Mouse (Mus musculus) cerebellum, postnatal 25 days (tissue): ENCODE data around the gene Gm20532.
A peak's percentile ranks its signal among the peaks of the same experiment; 100 is the strongest.

ENCODE experiments used
- DNase-seq, 2 experiments: peaks; one replicate each; pipeline ENCODE4 v3.0.0; 2021; ENCODE audit warnings: mixed read lengths in 2 of 2

Gene Gm20532

GRCm38 (mm10) chr2:26598462-26598861 is 12.0 kb downstream of the Gm20532 start:
- DNase-seq: no peak

- DNase-seq: no peak
These were observed 13.5 kb downstream of the Gm20532 start for GRCm38 (mm10) chr2:26599965-26600364.

GRCm38 (mm10) chr2:26600664-26601063 is 14.2 kb downstream of the Gm20532 start:
- DNase-seq: no peak

GRCm38 (mm10) chr2:26601595-26601994 is 15.2 kb downstream of the Gm20532 start:
- no peak for DNase-seq

GRCm38 (mm10) chr2:26602631-26603030 is 16.2 kb downstream of the Gm20532 start:
- no peak for DNase-seq

GRCm38 (mm10) chr2:26603159-26603558 is 16.7 kb downstream of the Gm20532 start:
- no peak for DNase-seq

- peak in 1 of 2 experiments; percentile 33 for DNase-seq
These were observed 17.6 kb downstream of the Gm20532 start, which contains the start of gene Agpat2 for GRCm38 (mm10) chr2:26603720-26604671. Agpat2 (minus strand) TSS chr2:26604417.

GRCm38 (mm10) chr2:26605331-26605730 is 18.9 kb downstream of the Gm20532 start:
- no peak for DNase-seq

GRCm38 (mm10) chr2:26606579-26606978 is 20.1 kb downstream of the Gm20532 start:
- no peak for DNase-seq

- DNase-seq: no peak
These were observed 20.8 kb downstream of the Gm20532 start for GRCm38 (mm10) chr2:26607056-26607910.

GRCm38 (mm10) chr2:26608781-26609180 is 22.3 kb downstream of the Gm20532 start:
- no peak for DNase-seq

GRCm38 (mm10) chr2:26609261-26609661 is 22.8 kb downstream of the Gm20532 start:
- no peak for DNase-seq

GRCm38 (mm10) chr2:26610526-26610925 is 24.1 kb downstream of the Gm20532 start:
- DNase-seq: no peak

GRCm38 (mm10) chr2:26611054-26611453 is 24.6 kb downstream of the Gm20532 start:
- no peak for DNase-seq

- DNase-seq: no peak
These were observed 25.5 kb downstream of the Gm20532 start for GRCm38 (mm10) chr2:26611896-26612295.

GRCm38 (mm10) chr2:26614903-26615302 is 28.5 kb downstream of the Gm20532 start:
- DNase-seq: no peak

GRCm38 (mm10) chr2:26615459-26616124 is 29.2 kb downstream of the Gm20532 start:
- DNase-seq: no peak

- no peak for DNase-seq
These were observed 30.9 kb downstream of the Gm20532 start for GRCm38 (mm10) chr2:26617331-26617730.

- DNase-seq: no peak
These were observed 31.5 kb downstream of the Gm20532 start for GRCm38 (mm10) chr2:26617928-26618327.

- DNase-seq: peak in 1 of 2 experiments; percentile 17
These were observed 34.8 kb downstream of the Gm20532 start for GRCm38 (mm10) chr2:26621246-26621645.

GRCm38 (mm10) chr2:26622984-26623383 is 36.5 kb downstream of the Gm20532 start:
- DNase-seq: no peak

- DNase-seq: no peak
These were observed 39.0 kb downstream of the Gm20532 start for GRCm38 (mm10) chr2:26625419-26625818.

GRCm38 (mm10) chr2:26626081-26626480 is 39.6 kb downstream of the Gm20532 start:
- no peak for DNase-seq
